Mouse (Mus musculus) lung, embryonic 14.5 days (tissue): Measurements from ENCODE around the gene Akt1s1. TPM values are rescaled to one million over a fixed set of nuclear protein-coding genes. Genes with fewer than 3 reads are reported as not detected.

Experiments used
- ATAC-seq: fragments of 200-750 bp; cut with Nextera tagmentation; 2 replicates; pipeline ENCODE4 v1.8.0; 2017; ENCODE audit warnings: mild to moderate bottlenecking, moderate TSS enrichment, moderate library complexity; ENCODE audit not compliant: insufficient read depth
- DNase-seq: peaks from one replicate; pipeline ENCODE4 v3.0.0-alpha.2; 2015
- H3K27ac ChIP-seq: fragments of 300-500 bp; sonication (generic); 2 replicates; pipeline ENCODE4 v1.5.1; 2014; ENCODE audit warnings: low read depth, mild to moderate bottlenecking, moderate library complexity
- H3K27me3 ChIP-seq: fragments of 300-500 bp; sonication (generic); 2 replicates; pipeline ENCODE4 v1.6.1; 2014; ENCODE audit warnings: low read length, control low read depth; ENCODE audit not compliant: insufficient read depth
- H3K36me3 ChIP-seq: fragments of 300-500 bp; sonication (generic); 2 replicates; pipeline ENCODE4 v1.6.1; 2014; ENCODE audit warnings: control low read depth; ENCODE audit not compliant: insufficient read depth
- H3K4me1 ChIP-seq: fragments of 300-500 bp; sonication (generic); 2 replicates; pipeline ENCODE4 v1.6.1; 2014; ENCODE audit warnings: antibody characterized with exemption, control low read depth; ENCODE audit not compliant: insufficient read depth
- H3K4me2 ChIP-seq: fragments of 300-500 bp; sonication (generic); 2 replicates; pipeline ENCODE4 v1.6.1; 2014; ENCODE audit warnings: mild to moderate bottlenecking
- H3K4me3 ChIP-seq: fragments of 300-500 bp; sonication (generic); 2 replicates; pipeline ENCODE4 v1.5.1; 2014; ENCODE audit warnings: low read depth, low read length
- H3K9ac ChIP-seq: fragments of 300-500 bp; sonication (generic); 2 replicates; pipeline ENCODE4 v1.6.1; 2014
- H3K9me3 ChIP-seq: fragments of 300-500 bp; sonication (generic); 2 replicates; pipeline ENCODE4 v1.6.1; 2016; ENCODE audit warnings: low read depth, low read length, control low read depth
- CTCF ChIP-seq: IDR thresholded peaks from 2 replicates; pipeline ENCODE4 v1.5.1; 2016; ENCODE audit warnings: antibody characterized with exemption, low read depth
- WGBS: fragments of 180-500 bp; shearing (Covaris S2); extraction: QIAGEN DNeasy Blood & Tissue Kit; methylation state at CpG from one replicate; pipeline ENCODE4 v1.1.7; 2014; 5-methylcytosine and 5-hydroxymethylcytosine counted together
- polyA plus RNA-seq: library from polyadenylated mRNA; unstranded; fragments of >200 nt; fragmentation: Nextera tagmentation; extraction: Ambion mirVana; gene quantifications from 2 replicates; pipeline ENCODE4 v1.2.1, GENCODE M21; 2014

The Akt1s1 gene
- polyA plus RNA-seq, 1 experiment from 2014 or later = 76.9 TPM

GRCm38 (mm10) chr7:44853596-44854355 is 5.0 kb downstream of the Akt1s1 start:
- Histone ChIP-seq H3K27ac (peak overlapping the region; percentile 96), H3K4me2 (peak overlapping the region; percentile 92), H3K4me3 (peak overlapping the region; percentile 50), H3K27me3 (no peaks in the 10 kb centered on the region), H3K9ac (peak overlapping the region; percentile 66), H3K9me3 (no peaks in the 10 kb centered on the region), H3K4me1 (peaks cover 21% of the 10 kb centered on the region), H3K36me3 (peaks cover 24% of the 10 kb centered on the region; the same call in 1 of the 2 replicates)
- 18% methylated on average over 26 of the region's 26 CpGs for WGBS
- ATAC-seq = no peak
- TF ChIP-seq CTCF = no peak
- DNase-seq = no peak

- Histone ChIP-seq H3K4me1 (peaks cover 21% of the 10 kb centered on the region), H3K4me2 (peak overlapping the region; percentile 92), H3K9ac (peak overlapping the region; percentile 66), H3K9me3 (no peaks in the 10 kb centered on the region), H3K27ac (peak overlapping the region; percentile 96), H3K4me3 (peak overlapping the region; percentile 50), H3K36me3 (peaks cover 27% of the 10 kb centered on the region; the same call in 1 of the 2 replicates), H3K27me3 (no peaks in the 10 kb centered on the region)
- WGBS = 3% methylated on average over 45 of the region's 45 CpGs
- DNase-seq = peak; percentile 89
- no peak for TF ChIP-seq CTCF
- peak; percentile 53 for ATAC-seq
These were observed 5.7 kb downstream of the Akt1s1 start for GRCm38 (mm10) chr7:44854356-44855031.

GRCm38 (mm10) chr7:44855036-44855435 is 6.2 kb downstream of the Akt1s1 start:
- H3K27me3 ChIP-seq = no peaks in the 10 kb centered on the region
- peak overlapping the region; percentile 96 for H3K27ac ChIP-seq
- H3K36me3 ChIP-seq = peaks cover 27% of the 10 kb centered on the region; the same call in 1 of the 2 replicates
- H3K4me1 ChIP-seq = peaks cover 21% of the 10 kb centered on the region
- no peak for TF ChIP-seq CTCF
- no peaks in the 10 kb centered on the region for H3K9me3 ChIP-seq
- H3K4me3 ChIP-seq = peak overlapping the region; percentile 50
- ATAC-seq (no peak), DNase-seq (no peak)
- WGBS = 42% methylated on average over 10 of the region's 10 CpGs
- H3K9ac ChIP-seq = peak overlapping the region; percentile 66
- peak overlapping the region; percentile 92 for H3K4me2 ChIP-seq

GRCm38 (mm10) chr7:44856265-44856916 is 7.6 kb downstream of the Akt1s1 start:
- H3K27ac ChIP-seq = peak overlapping the region; percentile 86; the same call in 1 of the 2 replicates
- H3K9ac ChIP-seq = peak overlapping the region; percentile 78
- no peak for TF ChIP-seq CTCF
- no peak for DNase-seq
- peaks cover 28% of the 10 kb centered on the region; the same call in 1 of the 2 replicates for H3K36me3 ChIP-seq
- H3K9me3 ChIP-seq = no peaks in the 10 kb centered on the region
- H3K4me3 ChIP-seq = peak overlapping the region; percentile 70
- no peaks in the 10 kb centered on the region for H3K27me3 ChIP-seq
- 61% methylated on average over 9 of the region's 9 CpGs for WGBS
- H3K4me2 ChIP-seq = peak overlapping the region; percentile 97
- peaks cover 21% of the 10 kb centered on the region for H3K4me1 ChIP-seq
- ATAC-seq = no peak

- peak within 1 kb of the TSS; percentile 70 for H3K4me3 ChIP-seq
- WGBS = under 1% methylated on average over 32 of the region's 32 CpGs
- peaks cover 21% of the 10 kb centered on the region for H3K4me1 ChIP-seq
- ATAC-seq = peak; percentile 48
- peaks cover 30% of the 10 kb centered on the region for H3K36me3 ChIP-seq
- peak within 1 kb of the TSS; percentile 97 for H3K4me2 ChIP-seq
- H3K9ac ChIP-seq = peak within 1 kb of the TSS; percentile 78
- peak within 1 kb of the TSS; percentile 86 for H3K27ac ChIP-seq
- no peaks in the 10 kb centered on the region for H3K9me3 ChIP-seq
- peak; percentile 94 for DNase-seq
- TF ChIP-seq CTCF = no peak
- no peaks in the 10 kb centered on the region for H3K27me3 ChIP-seq
These were observed 8.3 kb downstream of the Akt1s1 start, which contains the start of gene Pnkp for GRCm38 (mm10) chr7:44857042-44857552. Gene Pnkp, plus strand, starts transcription at chr7:44857139.

- Histone ChIP-seq H3K9me3 (no peaks in the 10 kb centered on the region), H3K36me3 (peaks cover 30% of the 10 kb centered on the region), H3K9ac (peak overlapping the region; percentile 78), H3K4me2 (peak overlapping the region; percentile 97), H3K27me3 (no peaks in the 10 kb centered on the region), H3K4me1 (peaks cover 21% of the 10 kb centered on the region), H3K27ac (peak overlapping the region; percentile 24; the same call in 1 of the 2 replicates), H3K4me3 (peak overlapping the region; percentile 70)
- WGBS = 25% methylated on average over 8 of the region's 8 CpGs
- peak; percentile 77 for DNase-seq
- no peak for TF ChIP-seq CTCF
- no peak for ATAC-seq
These were observed 9.1 kb downstream of the Akt1s1 start for GRCm38 (mm10) chr7:44857905-44858304.
